Mouse (Mus musculus) kidney, adult 2 months (tissue): ENCODE results near the gene Wdr63.

Experiments used
- CTCF ChIP-seq: fragments of 200-500 bp; conservative IDR thresholded peaks from 2 replicates; pipeline ENCODE4 v1.5.1; 2011; ENCODE audit warnings: low read depth, mild to moderate bottlenecking, control low read depth, low read length, moderate library complexity, mixed read lengths; ENCODE audit not compliant: insufficient read depth, insufficient read length
- POLR2A ChIP-seq: fragments of 200-500 bp; IDR thresholded peaks from one replicate; pipeline ENCODE4 v1.6.1; 2011; ENCODE audit warnings: low read depth, low read length, control low read depth

GRCm38 (mm10) chr3:146110916-146111315 is 3.0 kb upstream of the Wdr63 start:
- TF ChIP-seq CTCF (no peak), POLR2A (no peak)
